Mouse (Mus musculus): Measurements from ENCODE around the gene Plet1.

The Plet1 gene

GRCm38 (mm10) chr9:50494311-50494710 lies at the start of gene Plet1:
Plet1 (plus strand) TSS chr9:50494525.
- no peak for DNase-seq (ENCODE audit: low read depth, low spot score)

GRCm38 (mm10) chr9:50449048-50449447 lies 45.3 kb upstream of the Plet1 start:
- no peak for DNase-seq (ENCODE audit: low read depth, low spot score)

- no peak for DNase-seq (ENCODE audit: low read depth, low spot score)
Observed at GRCm38 (mm10) chr9:50451456-50452218, 42.7 kb upstream of the Plet1 start.

- peak; percentile 84 for DNase-seq (ENCODE audit: low read depth, low spot score)
Observed at GRCm38 (mm10) chr9:50452303-50452775, 42.0 kb upstream of the Plet1 start.

- no peak for DNase-seq (ENCODE audit: low read depth, low spot score)
Observed at GRCm38 (mm10) chr9:50457596-50457995, 36.7 kb upstream of the Plet1 start.

GRCm38 (mm10) chr9:50459537-50459936 lies 34.8 kb upstream of the Plet1 start:
- DNase-seq (ENCODE audit: low read depth, low spot score), result no peak

GRCm38 (mm10) chr9:50462494-50463204 lies 31.7 kb upstream of the Plet1 start:
- peak; percentile 86 for DNase-seq (ENCODE audit: low read depth, low spot score)

GRCm38 (mm10) chr9:50463205-50463508 lies 31.2 kb upstream of the Plet1 start:
- DNase-seq (ENCODE audit: low read depth, low spot score), result no peak

- peak; percentile 85 for DNase-seq (ENCODE audit: low read depth, low spot score)
Observed at GRCm38 (mm10) chr9:50470377-50471100, 23.8 kb upstream of the Plet1 start.

- DNase-seq (ENCODE audit: low read depth, low spot score), result no peak
Observed at GRCm38 (mm10) chr9:50471181-50471901, 23.0 kb upstream of the Plet1 start.

- DNase-seq (ENCODE audit: low read depth, low spot score), result no peak
Observed at GRCm38 (mm10) chr9:50475318-50475717, 19.0 kb upstream of the Plet1 start.

GRCm38 (mm10) chr9:50475745-50476144 lies 18.6 kb upstream of the Plet1 start:
- no peak for DNase-seq (ENCODE audit: low read depth, low spot score)

GRCm38 (mm10) chr9:50476651-50477050 lies 17.7 kb upstream of the Plet1 start:
- peak; percentile 91 for DNase-seq (ENCODE audit: low read depth, low spot score)

GRCm38 (mm10) chr9:50477270-50477669 lies 17.1 kb upstream of the Plet1 start:
- no peak for DNase-seq (ENCODE audit: low read depth, low spot score)

- DNase-seq (ENCODE audit: low read depth, low spot score), result peak; percentile 25
Observed at GRCm38 (mm10) chr9:50478826-50479225, 15.5 kb upstream of the Plet1 start.

- no peak for DNase-seq (ENCODE audit: low read depth, low spot score)
Observed at GRCm38 (mm10) chr9:50479476-50479875, 14.8 kb upstream of the Plet1 start.

- DNase-seq (ENCODE audit: low read depth, low spot score), result no peak
Observed at GRCm38 (mm10) chr9:50482743-50483142, 11.6 kb upstream of the Plet1 start.

- no peak for DNase-seq (ENCODE audit: low read depth, low spot score)
Observed at GRCm38 (mm10) chr9:50485521-50485920, 8.8 kb upstream of the Plet1 start.

- no peak for DNase-seq (ENCODE audit: low read depth, low spot score)
Observed at GRCm38 (mm10) chr9:50490836-50491235, 3.5 kb upstream of the Plet1 start.

GRCm38 (mm10) chr9:50491531-50492045 lies 2.7 kb upstream of the Plet1 start:
- DNase-seq (ENCODE audit: low read depth, low spot score), result no peak

- DNase-seq (ENCODE audit: low read depth, low spot score), result no peak
Observed at GRCm38 (mm10) chr9:50493777-50494176, 548 bp upstream of the Plet1 start.

All from 3T3-L1 (cell line).